Mouse (Mus musculus) erythroid progenitor cell, adult 5-6 weeks (primary cell): ENCODE results near the gene Aup1. TPM values are rescaled to one million over a fixed set of nuclear protein-coding genes. Genes with fewer than 3 reads are reported as not detected.

Experiments
- ATAC-seq: replicated peaks from 2 replicates; pipeline ENCODE4 v1.8.0; 2016; ENCODE audit warnings: moderate number of reproducible peaks, mild to moderate bottlenecking, moderate TSS enrichment, inconsistent platforms; ENCODE audit not compliant: poor library complexity, low FRiP score, severe bottlenecking
- total RNA-seq, 2 experiments: library from RNA; stranded (forward) in 1 of 2; stranded (reverse) in 1 of 2; fragments of 150-400 nt in 1 of 2; fragments of 186-747, 209-891 nt in 1 of 2; gene quantifications; 2 replicates each; pipeline versions ENCODE4 v1.2.3 to v1.2.4; 2015 to 2017; ENCODE audit warnings: low replicate concordance in 2 of 2

Gene Aup1
- total RNA-seq, 2 experiments from 2014 or later = 242 to 275 TPM

DNA sequence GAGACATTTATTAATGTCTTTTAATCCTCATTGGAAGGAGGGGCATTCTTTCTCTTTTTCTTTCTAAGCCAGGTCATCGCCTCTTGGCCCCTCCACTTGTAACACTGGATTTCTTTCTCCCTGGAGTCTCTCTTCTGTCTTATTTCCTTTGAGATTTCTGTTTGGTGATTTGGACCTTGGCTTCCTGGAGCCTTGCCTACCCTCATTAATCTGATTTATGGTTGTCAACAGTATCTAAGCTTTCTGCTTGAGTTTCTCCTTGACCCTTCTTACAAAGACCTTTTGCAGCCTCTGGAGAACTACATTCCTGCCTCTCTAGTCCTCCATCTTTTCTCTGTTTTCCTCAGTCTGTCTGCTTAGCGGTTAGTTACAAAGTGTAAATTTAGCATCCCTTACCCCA is 44.1 kb downstream of the Aup1 start:
- ATAC-seq = no peak

DNA sequence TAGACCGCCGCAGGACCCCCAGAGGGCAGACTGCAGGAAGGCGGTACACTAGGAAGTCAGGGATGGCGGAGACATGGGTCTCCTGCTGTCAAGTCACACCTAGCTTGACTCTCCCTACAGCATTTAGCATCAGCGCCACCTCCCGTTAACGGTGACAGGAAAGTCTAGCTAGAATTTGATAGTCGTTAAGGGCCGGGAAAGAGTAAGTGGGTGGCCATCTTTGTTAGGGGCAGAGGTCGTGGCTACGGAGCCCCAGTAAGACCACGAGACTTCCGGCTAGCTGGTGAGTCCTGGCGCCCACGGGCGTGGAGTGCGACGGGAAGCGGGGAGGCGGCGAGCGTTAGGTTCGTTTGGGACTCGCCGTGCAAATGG is 47.0 kb downstream of the Aup1 start, which contains the start of the genes Ccdc142 and Gm42688:
Gene Ccdc142, plus strand, starts transcription at position 286 of the 372 bp plus-strand sequence.
Gene Gm42688, plus strand, starts transcription at position 302 of the 372 bp plus-strand sequence.
- ATAC-seq = peak; percentile 87

DNA sequence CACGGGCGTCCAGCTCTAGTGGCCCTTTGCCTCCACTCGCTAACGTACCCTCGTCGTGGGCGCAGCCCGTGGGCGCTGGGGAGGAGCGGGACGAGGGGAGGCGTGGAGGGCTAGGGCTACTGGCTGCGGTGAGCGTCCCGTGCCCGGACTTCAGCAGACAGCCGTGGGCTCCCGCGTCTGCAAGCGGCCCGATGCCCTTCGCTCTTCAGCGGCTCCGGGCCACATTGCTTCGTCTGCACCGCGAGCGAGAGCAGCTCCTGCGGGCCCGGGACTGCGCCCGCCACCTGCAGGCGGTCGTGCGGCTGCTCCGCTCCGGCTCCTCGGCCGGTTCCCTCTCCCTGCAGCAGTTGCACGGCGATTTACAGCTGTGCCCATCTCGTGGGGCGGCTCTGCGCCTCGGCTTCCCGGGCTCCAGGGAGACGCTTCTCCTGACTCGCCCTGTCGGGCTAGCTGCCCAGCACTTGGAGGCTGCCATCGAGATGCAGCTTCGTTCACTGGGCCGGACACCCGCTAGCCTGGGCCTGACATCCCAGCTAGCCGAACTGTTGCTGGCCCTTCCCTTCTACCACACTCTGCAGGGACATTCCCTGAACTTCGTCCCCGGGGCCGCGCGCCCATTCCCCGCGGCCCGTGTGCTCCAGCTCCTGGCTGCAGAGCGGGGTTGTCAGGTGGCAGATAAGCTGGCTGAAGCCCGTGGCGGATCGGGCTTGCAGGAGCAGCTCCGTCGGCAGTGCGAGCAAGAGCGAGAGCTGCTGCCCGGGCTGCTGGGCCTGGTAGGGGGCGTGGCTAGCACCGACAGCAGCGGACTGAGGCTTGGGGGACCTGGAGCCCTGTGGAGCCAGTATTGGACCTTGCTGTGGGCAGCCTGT is 47.6 kb downstream of the Aup1 start:
- ATAC-seq = peak; percentile 82

DNA sequence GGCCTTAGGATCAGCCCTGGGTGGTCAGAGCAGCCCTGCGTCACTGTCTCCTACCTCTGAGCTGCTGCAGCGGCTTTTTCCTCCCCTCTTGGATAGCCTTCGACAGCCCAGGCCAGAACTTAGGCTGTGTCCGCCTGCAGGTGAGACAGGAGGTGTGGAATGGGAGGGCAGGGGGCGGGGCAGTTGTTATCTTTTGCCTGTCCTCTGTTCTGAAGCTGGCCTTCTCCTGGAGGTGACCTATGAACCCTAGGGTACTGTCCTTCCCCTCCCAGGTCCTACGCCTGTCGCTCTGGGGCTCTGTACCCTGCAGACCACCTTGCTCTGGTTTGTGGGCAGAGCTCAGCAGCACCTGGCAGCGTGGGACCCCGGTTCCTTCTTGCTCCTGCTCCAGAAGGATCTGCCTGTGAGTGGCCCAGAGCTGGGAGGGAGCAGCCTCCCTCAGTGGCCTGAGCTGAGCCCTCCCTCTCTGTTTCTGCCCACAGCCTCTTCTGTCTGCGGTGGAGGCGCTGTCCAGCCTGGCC is 48.9 kb downstream of the Aup1 start:
- no peak for ATAC-seq

GRCm38 (mm10) chr6:83104158-83104557 is 49.8 kb downstream of the Aup1 start:
- ATAC-seq = no peak

Other genes starting within 250 kb of the Aup1 start
- not detected in 2 replicates for gene Sema4f, start 114.8 kb upstream of the Aup1 start, total RNA-seq (2015; ENCODE audit: low replicate concordance)
- gene Sema4f, start 114.8 kb upstream of the Aup1 start, total RNA-seq (2017; ENCODE audit: low replicate concordance) = 0.39 TPM in 1 of 2 replicates, not detected in the other
- 4.6 and 12.6 TPM in 2 replicates for gene M1ap, start 107.6 kb upstream of the Aup1 start, total RNA-seq (2015; ENCODE audit: low replicate concordance)
- gene M1ap, start 107.6 kb upstream of the Aup1 start, total RNA-seq (2017; ENCODE audit: low replicate concordance) = 2.6 and 19.8 TPM in 2 replicates
- 20.5 and 27.4 TPM in 2 replicates for gene Dok1, start 21.1 kb upstream of the Aup1 start, total RNA-seq (2015; ENCODE audit: low replicate concordance)
- gene Dok1, start 21.1 kb upstream of the Aup1 start, total RNA-seq (2017; ENCODE audit: low replicate concordance) = 26.9 and 34.7 TPM in 2 replicates
- gene Loxl3, start 20.3 kb upstream of the Aup1 start, total RNA-seq (2015; ENCODE audit: low replicate concordance) = 0.84 and 3.6 TPM in 2 replicates
- gene Loxl3, start 20.3 kb upstream of the Aup1 start, total RNA-seq (2017; ENCODE audit: low replicate concordance) = 0.38 and 3.2 TPM in 2 replicates
- 114 and 126 TPM in 2 replicates for gene Htra2, start 752 bp downstream of the Aup1 start, total RNA-seq (2015; ENCODE audit: low replicate concordance)
- 65.7 and 87.8 TPM in 2 replicates for gene Htra2, start 752 bp downstream of the Aup1 start, total RNA-seq (2017; ENCODE audit: low replicate concordance)
- 2.5 and 6.8 TPM in 2 replicates for gene Dqx1, start 3.3 kb downstream of the Aup1 start, total RNA-seq (2015; ENCODE audit: low replicate concordance)
- gene Dqx1, start 3.3 kb downstream of the Aup1 start, total RNA-seq (2017; ENCODE audit: low replicate concordance) = 3.7 and 3.9 TPM in 2 replicates
- gene Tlx2, start 15.8 kb downstream of the Aup1 start, total RNA-seq (2015; ENCODE audit: low replicate concordance) = not detected in 2 replicates
- not detected in 2 replicates for gene Tlx2, start 15.8 kb downstream of the Aup1 start, total RNA-seq (2017; ENCODE audit: low replicate concordance)
- gene Pcgf1, start 23.3 kb downstream of the Aup1 start, total RNA-seq (2015; ENCODE audit: low replicate concordance) = 49.5 and 81.1 TPM in 2 replicates
- gene Pcgf1, start 23.3 kb downstream of the Aup1 start, total RNA-seq (2017; ENCODE audit: low replicate concordance) = 7.6 and 21.1 TPM in 2 replicates
- not detected in 2 replicates for gene Lbx2, start 31.8 kb downstream of the Aup1 start, total RNA-seq (2015; ENCODE audit: low replicate concordance)
- gene Lbx2, start 31.8 kb downstream of the Aup1 start, total RNA-seq (2017; ENCODE audit: low replicate concordance) = not detected in 2 replicates
- gene Ccdc142, start 47.1 kb downstream of the Aup1 start, total RNA-seq (2015; ENCODE audit: low replicate concordance) = 1.1 TPM in 1 of 2 replicates, not detected in the other
- gene Ccdc142, start 47.1 kb downstream of the Aup1 start, total RNA-seq (2017; ENCODE audit: low replicate concordance) = 3.7 TPM in 1 of 2 replicates, not detected in the other
- gene Gm42688, start 47.1 kb downstream of the Aup1 start, total RNA-seq (2015; ENCODE audit: low replicate concordance) = 2.9 TPM in 1 of 2 replicates, not detected in the other
- gene Gm42688, start 47.1 kb downstream of the Aup1 start, total RNA-seq (2017; ENCODE audit: low replicate concordance) = 1.1 and 3.5 TPM in 2 replicates
- 49.5 and 61.6 TPM in 2 replicates for gene Mrpl53, start 54.5 kb downstream of the Aup1 start, total RNA-seq (2015; ENCODE audit: low replicate concordance)
- 36.2 and 38.0 TPM in 2 replicates for gene Mrpl53, start 54.5 kb downstream of the Aup1 start, total RNA-seq (2017; ENCODE audit: low replicate concordance)
- 4.6 and 14.4 TPM in 2 replicates for gene Mogs, start 61.0 kb downstream of the Aup1 start, total RNA-seq (2015; ENCODE audit: low replicate concordance)
- gene Mogs, start 61.0 kb downstream of the Aup1 start, total RNA-seq (2017; ENCODE audit: low replicate concordance) = 13.1 and 17.1 TPM in 2 replicates
- 42.3 and 48.7 TPM in 2 replicates for gene Wbp1, start 67.0 kb downstream of the Aup1 start, total RNA-seq (2015; ENCODE audit: low replicate concordance)
- 77.9 and 83.6 TPM in 2 replicates for gene Wbp1, start 67.0 kb downstream of the Aup1 start, total RNA-seq (2017; ENCODE audit: low replicate concordance)
- 5.8 and 7.5 TPM in 2 replicates for gene Ino80b, start 70.9 kb downstream of the Aup1 start, total RNA-seq (2015; ENCODE audit: low replicate concordance)
- gene Ino80b, start 70.9 kb downstream of the Aup1 start, total RNA-seq (2017; ENCODE audit: low replicate concordance) = 7.4 and 24.1 TPM in 2 replicates
- not detected in 2 replicates for gene Rtkn, start 80.9 kb downstream of the Aup1 start, total RNA-seq (2015; ENCODE audit: low replicate concordance)
- 0.30 TPM in 1 of 2 replicates, not detected in the other for gene Rtkn, start 80.9 kb downstream of the Aup1 start, total RNA-seq (2017; ENCODE audit: low replicate concordance)
- not detected in 2 replicates for gene Wdr54, start 101.9 kb downstream of the Aup1 start, total RNA-seq (2015; ENCODE audit: low replicate concordance)
- gene Wdr54, start 101.9 kb downstream of the Aup1 start, total RNA-seq (2017; ENCODE audit: low replicate concordance) = not detected in 2 replicates
- not detected in 2 replicates for gene 1700003E16Rik, start 101.9 kb downstream of the Aup1 start, total RNA-seq (2015; ENCODE audit: low replicate concordance)
- not detected in 2 replicates for gene 1700003E16Rik, start 101.9 kb downstream of the Aup1 start, total RNA-seq (2017; ENCODE audit: low replicate concordance)
- 27.7 and 33.5 TPM in 2 replicates for gene Dctn1, start 111.4 kb downstream of the Aup1 start, total RNA-seq (2015; ENCODE audit: low replicate concordance)
- gene Dctn1, start 111.4 kb downstream of the Aup1 start, total RNA-seq (2017; ENCODE audit: low replicate concordance) = 74.6 and 104 TPM in 2 replicates
- gene Slc4a5, start 165.3 kb downstream of the Aup1 start, total RNA-seq (2015; ENCODE audit: low replicate concordance) = not detected in 2 replicates
- gene Slc4a5, start 165.3 kb downstream of the Aup1 start, total RNA-seq (2017; ENCODE audit: low replicate concordance) = 0.39 TPM in 1 of 2 replicates, not detected in the other